Mouse (Mus musculus) stomach, embryonic 14.5 days (tissue): ENCODE data around the gene Apoe. TPM values are rescaled to one million over a fixed set of nuclear protein-coding genes. Genes with fewer than 3 reads are reported as not detected.

Source experiments
- ATAC-seq: fragments of 200-750 bp; cut with Nextera tagmentation; 2 replicates; pipeline ENCODE4 v1.8.0; 2017; ENCODE audit warnings: low read depth, moderate TSS enrichment; ENCODE audit not compliant: insufficient number of reproducible peaks, insufficient read depth, low FRiP score
- H3K27ac ChIP-seq: fragments of 300-500 bp; sonication (generic); 2 replicates; pipeline ENCODE4 v1.5.1; 2014; ENCODE audit warnings: mild to moderate bottlenecking, low read length, moderate library complexity, mixed read lengths
- H3K27me3 ChIP-seq: fragments of 300-500 bp; sonication (generic); 2 replicates; pipeline ENCODE4 v1.6.1; 2014; ENCODE audit warnings: low read length, control low read depth, mixed read lengths; ENCODE audit not compliant: control insufficient read depth, insufficient read depth
- H3K36me3 ChIP-seq: fragments of 300-500 bp; sonication (generic); 2 replicates; pipeline ENCODE4 v1.6.1; 2014; ENCODE audit warnings: mild to moderate bottlenecking, control low read depth, low read length, moderate library complexity, mixed read lengths; ENCODE audit not compliant: control insufficient read depth, insufficient read depth
- H3K4me1 ChIP-seq: fragments of 300-500 bp; sonication (generic); 2 replicates; pipeline ENCODE4 v1.6.1; 2014; ENCODE audit warnings: low read length, control low read depth, mixed read lengths; ENCODE audit not compliant: control insufficient read depth, insufficient read depth
- H3K4me2 ChIP-seq: fragments of 300-500 bp; sonication (generic); replicated peaks from 2 replicates; pipeline ENCODE4 v1.6.1; 2014; ENCODE audit warnings: low read depth, low read length, control low read depth
- H3K4me3 ChIP-seq: fragments of 300-500 bp; sonication (generic); 2 replicates; pipeline ENCODE4 v1.5.1; 2014; ENCODE audit warnings: low read depth, low read length, control low read depth
- H3K9ac ChIP-seq: fragments of 300-500 bp; sonication (generic); replicated peaks from 2 replicates; pipeline ENCODE4 v1.6.1; 2014; ENCODE audit warnings: low read depth, mild to moderate bottlenecking, control low read depth, low read length, moderate library complexity, mixed read lengths
- H3K9me3 ChIP-seq: fragments of 300-500 bp; sonication (generic); 2 replicates; pipeline ENCODE4 v1.6.1; 2016; ENCODE audit warnings: low read depth, low read length, control low read depth; ENCODE audit not compliant: control insufficient read depth
- WGBS: fragments of 180-500 bp; shearing (Covaris S2); extraction: QIAGEN DNeasy Blood & Tissue Kit; methylation state at CpG from one replicate; pipeline ENCODE4 v1.1.7; 2014; 5-methylcytosine and 5-hydroxymethylcytosine counted together
- polyA plus RNA-seq: library from polyadenylated mRNA; unstranded; fragments of >200 nt; fragmentation: Nextera tagmentation; extraction: Ambion mirVana; gene quantifications from 2 replicates; pipeline ENCODE4 v1.2.1, GENCODE M21; 2014

Apoe gene
- polyA plus RNA-seq, 1 experiment from 2014 or later, result 291 TPM

GRCm38 (mm10) chr7:19683771-19684201 lies 15.2 kb downstream of the Apoe start:
- Histone ChIP-seq H3K9me3 (no peaks in the 10 kb centered on the region), H3K9ac (no peak overlapping the region), H3K27ac (no peak overlapping the region), H3K27me3 (no peaks in the 10 kb centered on the region), H3K36me3 (no peaks in the 10 kb centered on the region), H3K4me3 (no peak overlapping the region), H3K4me1 (no peaks in the 10 kb centered on the region), H3K4me2 (no peak overlapping the region)
- no peak for ATAC-seq
- WGBS, result 88% methylated on average over 6 of the region's 6 CpGs

DNA sequence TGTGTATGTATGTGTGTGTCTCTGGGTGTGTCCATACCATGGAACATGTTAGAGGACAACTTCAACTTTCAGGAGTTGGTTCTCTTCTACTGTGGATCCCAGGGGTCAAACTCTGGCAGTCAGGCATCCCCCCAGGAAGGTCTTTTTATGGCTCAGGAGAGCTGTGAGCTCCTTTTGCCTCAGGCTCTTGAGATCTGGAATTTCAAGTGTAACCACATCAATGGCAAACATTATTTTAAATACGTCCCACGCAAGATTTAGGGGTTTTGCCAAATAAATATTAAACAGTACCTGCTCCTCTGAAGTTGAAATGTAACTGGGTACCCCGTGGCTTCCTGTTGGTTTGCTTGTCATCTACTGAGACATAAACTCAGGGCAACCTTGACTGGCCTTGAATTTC lies 16.0 kb downstream of the Apoe start:
- 75% methylated on average over 3 of the region's 3 CpGs for WGBS
- H3K4me1 ChIP-seq, result no peaks in the 10 kb centered on the region

GRCm38 (mm10) chr7:19681202-19681694 lies 17.7 kb downstream of the Apoe start, which contains the start of the genes Gm44805 and Apoc4:
Gene Gm44805 (minus strand): TSS chr7:19681423.
Gene Apoc4 (minus strand): TSS chr7:19681479.
- no peak for ATAC-seq
- no peaks in the 10 kb centered on the region for H3K27me3 ChIP-seq
- no peaks in the 10 kb centered on the region for H3K36me3 ChIP-seq
- no peak within 1 kb of the TSS for H3K9ac ChIP-seq
- no peak within 1 kb of the TSS for H3K4me3 ChIP-seq
- WGBS, result 60% methylated on average over 8 of the region's 8 CpGs
- H3K9me3 ChIP-seq, result no peaks in the 10 kb centered on the region
- H3K4me2 ChIP-seq, result no peak within 1 kb of the TSS
- H3K4me1 ChIP-seq, result no peaks in the 10 kb centered on the region
- no peak within 1 kb of the TSS for H3K27ac ChIP-seq

More for the DNA sequence above, 16.0 kb downstream of the Apoe start:
- Histone ChIP-seq H3K9me3 (no peaks in the 10 kb centered on the region), H3K27me3 (no peaks in the 10 kb centered on the region), H3K27ac (no peak overlapping the region), H3K9ac (no peak overlapping the region), H3K36me3 (no peaks in the 10 kb centered on the region), H3K4me3 (no peak overlapping the region), H3K4me2 (no peak overlapping the region)
- ATAC-seq, result no peak

GRCm38 (mm10) chr7:19680702-19681101 lies 18.3 kb downstream of the Apoe start:
- H3K9ac ChIP-seq, result no peak overlapping the region
- no peak overlapping the region for H3K27ac ChIP-seq
- no peak for ATAC-seq
- H3K9me3 ChIP-seq, result no peaks in the 10 kb centered on the region
- no peaks in the 10 kb centered on the region for H3K27me3 ChIP-seq
- 76% methylated on average over 2 of the region's 2 CpGs for WGBS
- no peaks in the 10 kb centered on the region for H3K36me3 ChIP-seq
- no peaks in the 10 kb centered on the region for H3K4me1 ChIP-seq
- H3K4me3 ChIP-seq, result no peak overlapping the region
- no peak overlapping the region for H3K4me2 ChIP-seq

DNA sequence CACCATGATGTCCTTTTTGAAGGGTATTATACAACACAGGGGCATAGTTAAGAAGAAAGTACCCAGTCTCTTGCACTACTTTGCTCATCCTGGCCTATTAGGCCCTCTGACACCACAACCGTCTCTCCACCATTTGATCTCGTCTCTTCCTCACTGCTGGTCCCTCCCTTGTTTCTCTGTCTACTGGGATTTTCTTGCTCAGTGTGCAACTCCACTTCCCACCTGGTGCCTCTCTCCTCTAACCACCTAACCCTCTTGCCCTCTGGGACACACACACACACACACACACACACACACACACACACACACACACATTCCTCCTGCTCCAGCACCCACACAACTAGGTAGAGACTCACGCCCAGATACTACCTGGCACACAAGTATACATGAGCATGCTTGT lies 20.1 kb downstream of the Apoe start:
- H3K4me1 ChIP-seq, result no peaks in the 10 kb centered on the region
- H3K9me3 ChIP-seq, result no peaks in the 10 kb centered on the region
- no peaks in the 10 kb centered on the region for H3K27me3 ChIP-seq
- H3K9ac ChIP-seq, result no peak overlapping the region
- no peak overlapping the region for H3K27ac ChIP-seq
- H3K36me3 ChIP-seq, result no peaks in the 10 kb centered on the region
- H3K4me3 ChIP-seq, result no peak overlapping the region
- no peak overlapping the region for H3K4me2 ChIP-seq
- ATAC-seq, result no peak
- 84% methylated on average over 3 of the region's 3 CpGs for WGBS

DNA sequence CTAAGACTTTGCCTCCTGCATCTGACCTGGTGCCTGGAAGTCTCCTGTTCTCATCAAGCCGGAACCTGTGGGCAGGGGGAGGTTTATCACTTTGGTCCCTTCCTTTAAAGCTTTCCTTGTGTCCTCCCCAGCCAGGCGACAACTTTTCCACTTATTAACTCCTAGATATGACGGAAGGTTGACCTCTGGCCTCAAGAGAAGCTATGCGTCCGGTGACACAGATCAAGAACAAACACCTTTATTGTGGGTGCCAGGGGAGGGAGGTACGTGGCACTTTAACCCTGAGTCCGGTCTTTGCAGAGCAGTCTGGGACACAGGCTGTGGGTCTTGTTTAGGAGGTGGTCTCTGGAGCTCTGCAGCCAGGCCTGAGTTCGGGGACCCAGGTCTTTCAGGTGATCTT lies 21.1 kb downstream of the Apoe start, which contains the start of gene Apoc2:
Gene Apoc2, minus strand, starts transcription at position 70 of the 400 bp plus-strand sequence.
- Histone ChIP-seq H3K27ac (no peak within 1 kb of the TSS), H3K4me1 (no peaks in the 10 kb centered on the region), H3K4me3 (no peak within 1 kb of the TSS), H3K27me3 (no peaks in the 10 kb centered on the region), H3K9me3 (no peaks in the 10 kb centered on the region), H3K36me3 (no peaks in the 10 kb centered on the region), H3K4me2 (no peak within 1 kb of the TSS), H3K9ac (no peak within 1 kb of the TSS; the same call in 1 of the 2 replicates)
- 61% methylated on average over 8 of the region's 8 CpGs for WGBS
- no peak for ATAC-seq

DNA sequence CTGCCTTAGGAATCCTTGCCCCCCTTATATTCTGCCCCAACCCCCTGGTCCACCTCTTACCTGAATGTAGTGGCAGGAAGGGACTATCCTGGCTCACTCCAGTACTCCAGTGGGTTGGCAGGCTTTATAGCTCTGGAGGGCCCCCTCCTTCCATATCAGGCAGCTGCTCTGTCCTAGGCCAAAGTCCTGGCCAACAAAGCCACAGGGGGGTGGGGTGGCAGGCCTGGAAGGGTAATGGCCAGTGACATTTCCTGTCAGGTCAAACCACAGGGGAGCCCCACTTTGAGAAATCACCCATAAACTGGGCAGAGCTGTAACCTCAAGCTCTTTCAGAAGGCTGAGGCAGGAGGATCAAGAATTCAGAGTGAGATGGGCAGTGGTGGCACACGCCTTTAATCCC lies 22.3 kb downstream of the Apoe start:
- Histone ChIP-seq H3K4me2 (no peak overlapping the region), H3K4me1 (no peaks in the 10 kb centered on the region), H3K9ac (no peak overlapping the region), H3K27me3 (no peaks in the 10 kb centered on the region), H3K27ac (no peak overlapping the region), H3K36me3 (no peaks in the 10 kb centered on the region), H3K4me3 (no peak overlapping the region), H3K9me3 (no peaks in the 10 kb centered on the region)
- 58% methylated on average over 1 of the region's 1 CpGs for WGBS
- no peak for ATAC-seq

- Histone ChIP-seq H3K27me3 (no peaks in the 10 kb centered on the region), H3K9ac (no peak overlapping the region), H3K27ac (no peak overlapping the region), H3K4me3 (no peak overlapping the region), H3K9me3 (no peaks in the 10 kb centered on the region), H3K36me3 (no peaks in the 10 kb centered on the region), H3K4me1 (no peaks in the 10 kb centered on the region), H3K4me2 (no peak overlapping the region)
- 78% methylated on average over 10 of the region's 10 CpGs for WGBS
- no peak for ATAC-seq
Measured at GRCm38 (mm10) chr7:19675824-19676223, 23.2 kb downstream of the Apoe start.

DNA sequence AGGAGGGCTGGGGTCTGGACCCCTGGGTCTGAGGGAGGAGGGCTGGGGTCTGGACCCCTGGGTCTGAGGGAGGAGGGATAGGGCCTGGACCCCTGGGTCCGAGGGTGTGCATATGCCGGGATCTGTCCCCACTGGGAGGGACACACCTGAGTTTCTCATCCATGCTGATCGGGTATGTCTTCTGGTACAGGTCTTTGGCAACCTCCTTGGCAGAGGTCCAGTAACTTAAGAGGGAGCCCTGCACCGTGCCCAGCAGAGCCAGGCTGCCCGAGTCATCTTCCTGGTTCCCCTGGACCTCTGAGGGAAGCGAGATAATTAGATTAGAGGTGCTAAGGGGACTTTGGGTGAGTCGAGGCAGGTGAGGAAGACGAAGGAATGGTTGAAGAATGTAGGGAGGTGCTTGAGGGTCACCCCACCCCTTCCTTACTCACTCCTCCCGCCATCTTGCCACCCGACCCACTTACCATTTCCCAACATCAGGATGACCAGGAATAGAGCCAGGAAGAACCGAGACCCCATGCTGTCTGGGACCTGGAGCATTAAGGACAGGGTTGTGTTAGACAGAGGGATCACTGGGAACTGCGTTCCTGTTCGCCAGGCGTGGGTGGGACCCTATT lies 25.8 kb downstream of the Apoe start:
- Histone ChIP-seq H3K27me3 (no peaks in the 10 kb centered on the region), H3K4me2 (no peak overlapping the region), H3K4me3 (no peak overlapping the region), H3K9ac (no peak overlapping the region), H3K27ac (no peak overlapping the region), H3K9me3 (no peaks in the 10 kb centered on the region), H3K4me1 (peaks cover 4% of the 10 kb centered on the region; the same call in 1 of the 2 replicates), H3K36me3 (no peaks in the 10 kb centered on the region)
- no peak for ATAC-seq
- WGBS, result 67% methylated on average over 14 of the region's 14 CpGs
